Mouse (Mus musculus): ENCODE measurements around the gene Prox1.

Prox1 gene

DNA sequence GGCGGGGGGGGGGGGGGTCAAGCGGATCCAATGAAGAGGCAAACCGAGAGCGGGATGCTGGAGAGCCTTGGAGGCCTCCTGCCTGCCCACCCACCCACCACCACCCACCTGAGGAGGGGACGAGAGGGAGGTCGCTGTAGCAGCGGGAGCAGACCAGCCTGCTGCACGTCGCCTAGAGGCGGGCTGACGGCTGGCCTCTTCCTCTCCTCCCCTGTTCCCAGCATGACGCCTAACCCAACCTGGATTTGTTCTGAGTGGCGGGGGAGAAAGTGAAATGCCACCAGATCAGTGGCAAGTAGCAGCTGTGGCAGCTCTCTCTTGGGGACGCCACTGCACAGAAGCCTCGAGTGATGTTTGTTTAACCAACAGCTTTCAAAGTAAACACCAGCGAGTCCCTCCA is 3.1 kb upstream of the Prox1 start:
- DNase-seq (ENCODE audit: low spot score in 2 of 2) = no peak

DNA sequence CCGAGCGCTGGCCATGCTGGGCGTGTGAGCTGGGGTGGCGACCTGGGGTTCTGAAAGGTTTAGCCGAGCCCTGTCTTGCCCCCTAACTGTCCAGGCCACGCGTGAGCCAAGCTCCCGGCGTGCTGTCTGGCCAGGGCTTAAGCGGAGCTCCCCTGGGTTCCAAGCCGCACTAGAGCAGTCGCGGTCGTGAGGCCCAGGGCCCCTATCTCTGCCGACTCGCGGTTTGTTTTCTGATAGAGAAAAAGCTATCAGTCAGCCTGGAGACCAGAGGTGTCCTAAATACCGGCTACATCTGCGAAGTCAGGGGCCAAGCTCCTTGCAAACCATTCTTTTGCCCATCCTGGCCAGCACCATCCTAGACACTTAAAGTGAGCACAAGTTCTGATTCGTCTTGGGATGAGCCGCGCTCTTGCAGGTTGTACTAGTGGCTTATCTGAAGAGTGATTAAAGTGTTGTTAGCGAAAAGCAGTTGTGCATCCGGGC is 2.5 kb upstream of the Prox1 start:
- no peak for DNase-seq (ENCODE audit: low spot score in 2 of 2)

DNA sequence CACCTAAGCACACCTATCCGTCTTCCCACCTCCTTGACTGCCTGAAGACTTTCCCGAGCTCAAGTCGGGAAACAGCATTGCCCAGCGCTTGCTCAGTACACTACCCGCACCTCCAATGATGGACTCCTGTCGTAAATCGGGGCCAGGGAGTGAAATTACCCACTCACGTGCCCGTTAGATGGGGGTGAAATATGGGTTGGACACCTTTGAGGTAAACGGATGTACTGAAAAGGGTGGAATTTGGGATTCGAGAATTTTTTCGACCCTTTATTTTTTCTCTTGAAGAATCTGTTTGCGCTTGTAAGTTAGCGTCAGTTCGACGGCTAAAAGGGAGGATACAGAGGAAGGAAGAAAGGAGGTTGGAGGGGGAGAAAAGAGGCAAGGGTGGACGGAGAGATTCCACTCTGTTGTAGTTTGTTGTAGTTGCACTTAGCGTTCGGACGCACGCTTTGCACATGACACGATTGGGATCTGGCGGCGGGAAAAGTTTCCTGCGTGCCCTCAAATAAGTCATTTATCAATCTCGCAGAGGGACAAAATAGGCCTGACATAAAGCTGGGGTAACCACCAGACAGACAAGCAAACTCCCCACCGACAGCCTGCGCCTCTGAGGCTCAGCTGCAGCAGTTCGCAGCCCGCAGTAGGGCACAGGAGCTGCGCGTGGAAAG is 1.9 kb upstream of the Prox1 start:
- DNase-seq (ENCODE audit: low spot score in 2 of 2) = no peak

DNA sequence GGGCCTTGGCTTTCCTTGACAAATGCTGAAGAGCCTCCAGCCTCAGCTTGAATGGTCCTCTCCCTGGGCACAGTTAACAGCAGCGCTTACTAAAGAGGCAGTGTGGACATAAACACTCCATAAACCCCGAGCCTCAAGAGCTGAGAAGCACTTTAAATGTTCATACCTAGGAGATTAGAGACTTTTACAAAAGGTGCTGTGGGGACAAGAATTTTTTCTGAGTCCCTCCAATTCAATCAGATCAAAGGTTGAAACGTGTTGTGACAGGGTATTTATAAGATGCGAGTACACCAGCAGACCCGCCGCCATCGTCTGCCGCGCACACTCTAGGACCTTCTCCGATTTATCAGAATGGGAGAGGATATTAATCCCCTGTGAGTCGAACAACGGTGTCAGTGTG is 1.2 kb upstream of the Prox1 start:
- DNase-seq (ENCODE audit: low spot score in 2 of 2) = no peak

DNA sequence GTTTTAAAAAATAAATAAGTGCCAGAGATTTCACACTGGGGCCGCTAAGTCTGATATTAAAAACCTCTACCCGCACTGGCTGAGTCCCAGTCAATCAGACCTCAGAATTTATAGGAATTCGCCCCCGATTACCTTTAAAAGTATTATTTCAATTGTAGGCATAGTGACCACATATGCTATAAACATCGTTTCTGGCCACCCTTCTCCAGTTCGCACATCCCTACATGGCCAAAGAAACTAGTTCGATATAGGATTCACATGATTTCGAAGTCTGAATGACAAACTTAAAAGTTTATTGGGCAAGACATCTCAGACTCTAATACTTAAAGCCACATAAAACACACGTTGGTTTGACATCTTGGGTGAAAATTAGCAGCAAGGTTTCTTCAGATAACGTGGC is 827 bp upstream of the Prox1 start:
- DNase-seq (ENCODE audit: low spot score in 2 of 2) = no peak

DNA sequence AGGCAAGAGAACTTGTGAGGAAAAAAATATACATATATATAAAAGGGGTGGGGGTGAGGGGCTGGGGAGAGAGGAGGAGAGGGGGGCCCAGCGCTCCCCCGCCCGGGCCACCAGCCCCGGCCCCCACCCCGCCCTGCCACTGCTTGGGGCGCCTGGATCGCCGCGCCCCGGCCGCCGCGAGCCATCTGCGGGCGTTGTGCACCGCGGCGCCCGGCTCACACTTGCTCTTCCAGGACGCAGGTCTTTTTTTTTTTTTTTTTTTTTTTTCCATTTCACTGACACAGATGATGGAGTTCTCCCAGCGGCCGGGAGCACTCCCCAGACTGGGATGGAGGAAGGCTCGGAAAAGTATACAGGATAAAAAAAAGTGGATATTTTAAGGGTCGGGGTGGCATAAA is 304 bp upstream of the Prox1 start:
- DNase-seq (ENCODE audit: low spot score in 2 of 2) = no peak

DNA sequence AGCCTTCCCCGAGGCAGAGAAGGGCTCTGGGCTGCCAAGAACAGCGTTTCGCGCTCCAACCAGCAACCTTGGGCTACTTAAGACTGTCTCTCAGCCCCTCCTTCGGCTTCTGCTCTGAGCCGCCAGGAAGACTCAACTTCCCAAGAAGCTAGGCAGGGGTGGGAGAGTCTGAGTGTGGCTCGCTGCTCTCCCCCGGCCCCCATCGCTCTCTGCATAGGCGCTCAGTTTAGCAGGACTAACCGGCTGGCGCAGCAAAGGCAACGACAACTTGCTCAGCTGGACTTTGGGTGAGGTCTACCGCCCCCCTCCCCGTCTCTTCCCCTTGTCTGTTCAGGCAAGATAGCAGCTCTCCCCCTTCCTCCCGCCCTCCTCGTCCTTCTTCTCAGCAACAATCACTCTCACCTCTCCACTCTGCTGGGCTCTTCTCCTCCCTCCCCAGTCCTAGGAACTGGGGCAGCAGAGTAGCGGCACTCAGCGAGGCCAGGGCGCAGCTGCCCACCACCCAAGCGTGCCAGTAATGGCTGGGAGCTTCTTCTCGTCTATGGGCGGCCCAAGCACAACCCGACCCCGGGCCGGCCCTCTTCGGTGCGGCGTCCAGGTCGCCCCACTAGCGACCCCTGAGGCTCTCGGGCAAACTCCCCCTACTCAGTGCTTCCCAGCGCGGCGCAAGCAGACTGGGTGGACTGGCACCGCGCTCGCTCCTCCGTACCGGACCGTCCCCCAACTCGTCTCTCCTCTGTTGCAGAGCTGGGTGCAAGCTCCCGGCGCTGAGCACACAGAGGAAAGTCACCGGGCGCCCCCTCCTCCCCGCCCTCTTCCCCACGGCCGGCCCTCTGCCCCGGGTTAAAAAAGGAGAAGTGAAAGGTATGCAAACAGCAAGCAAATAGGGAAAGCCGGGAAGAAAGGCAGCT is 1.5 kb downstream of the Prox1 start:
- DNase-seq (ENCODE audit: low spot score in 2 of 2) = no peak

DNA sequence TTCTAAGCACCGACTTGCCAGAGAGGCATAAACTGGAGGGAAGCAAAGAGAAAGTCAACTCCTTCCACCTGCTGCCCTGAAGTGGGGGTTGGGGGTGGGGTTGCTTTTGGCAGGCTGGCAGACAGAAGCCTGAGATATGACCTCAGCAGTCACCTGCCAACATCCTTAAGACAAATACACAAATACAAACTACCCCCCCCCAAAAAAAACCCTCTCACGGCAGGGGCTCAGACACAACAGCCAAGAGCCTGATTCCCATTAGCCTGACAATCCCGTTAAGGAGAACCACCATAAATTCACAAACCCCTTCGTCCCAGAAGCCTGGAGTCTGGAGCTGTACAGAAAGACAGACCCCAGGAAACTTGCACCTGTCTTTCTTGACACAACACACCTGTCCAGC is 2.4 kb downstream of the Prox1 start:
- no peak for DNase-seq (ENCODE audit: low spot score in 2 of 2)

DNA sequence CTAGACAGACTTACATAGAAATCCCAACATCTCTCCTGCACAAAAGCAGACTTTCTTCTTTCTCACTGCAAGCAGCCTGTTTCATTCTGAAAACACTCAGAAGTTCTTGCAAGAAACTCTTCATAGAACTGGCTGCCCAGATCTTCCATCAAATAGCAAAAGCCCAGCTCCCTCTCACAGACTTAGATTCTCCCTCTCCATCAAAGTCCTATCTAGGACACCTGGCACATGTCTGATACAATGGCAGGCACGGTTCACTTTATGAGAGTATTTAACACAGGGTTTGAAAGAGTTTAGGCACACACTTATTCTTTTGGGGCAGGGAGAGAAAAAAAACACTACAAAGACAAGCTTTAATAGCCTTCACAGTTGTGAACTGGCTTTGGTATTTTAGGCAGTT is 2.9 kb downstream of the Prox1 start:
- no peak for DNase-seq (ENCODE audit: low spot score in 2 of 2)

DNA sequence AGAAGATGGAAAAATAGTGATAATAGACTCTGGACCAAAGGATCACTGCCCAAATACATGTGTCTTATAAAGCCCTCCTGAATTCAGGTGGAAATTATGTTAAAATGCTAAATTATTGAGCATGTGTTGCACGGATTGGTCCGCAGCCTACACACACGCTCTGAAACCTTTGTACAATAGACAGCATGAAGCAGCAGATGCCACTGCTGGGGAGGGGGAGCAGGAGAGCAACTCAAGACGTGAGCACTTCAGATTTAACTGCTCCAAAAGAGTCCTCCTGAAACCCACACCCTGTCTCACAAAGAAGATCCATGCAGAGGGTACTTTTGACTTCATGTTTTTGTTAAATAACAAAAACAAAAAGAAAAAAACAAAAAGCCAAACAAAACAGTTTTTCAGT is 5.0 kb downstream of the Prox1 start:
- no peak for DNase-seq (ENCODE audit: low spot score in 2 of 2)

DNA sequence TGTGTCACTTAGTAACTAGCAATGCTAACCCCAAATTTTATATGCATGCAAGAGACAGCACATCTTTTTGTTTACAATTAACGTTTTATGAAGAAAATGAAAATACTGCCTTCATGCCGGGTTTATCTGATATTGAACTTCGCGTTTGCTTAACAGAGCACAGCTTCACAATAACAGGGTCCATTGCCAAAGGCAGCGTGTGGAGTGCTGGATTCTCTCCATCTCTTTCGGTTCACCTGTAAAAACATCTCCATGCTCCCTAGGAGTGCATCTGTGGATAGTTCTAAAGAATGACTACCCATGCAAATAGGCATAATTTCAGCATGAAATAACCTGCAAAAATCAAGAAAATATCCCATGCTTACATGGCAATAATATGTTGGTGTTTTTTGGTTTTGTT is 7.0 kb downstream of the Prox1 start:
- no peak for DNase-seq (ENCODE audit: low spot score in 2 of 2)

DNA sequence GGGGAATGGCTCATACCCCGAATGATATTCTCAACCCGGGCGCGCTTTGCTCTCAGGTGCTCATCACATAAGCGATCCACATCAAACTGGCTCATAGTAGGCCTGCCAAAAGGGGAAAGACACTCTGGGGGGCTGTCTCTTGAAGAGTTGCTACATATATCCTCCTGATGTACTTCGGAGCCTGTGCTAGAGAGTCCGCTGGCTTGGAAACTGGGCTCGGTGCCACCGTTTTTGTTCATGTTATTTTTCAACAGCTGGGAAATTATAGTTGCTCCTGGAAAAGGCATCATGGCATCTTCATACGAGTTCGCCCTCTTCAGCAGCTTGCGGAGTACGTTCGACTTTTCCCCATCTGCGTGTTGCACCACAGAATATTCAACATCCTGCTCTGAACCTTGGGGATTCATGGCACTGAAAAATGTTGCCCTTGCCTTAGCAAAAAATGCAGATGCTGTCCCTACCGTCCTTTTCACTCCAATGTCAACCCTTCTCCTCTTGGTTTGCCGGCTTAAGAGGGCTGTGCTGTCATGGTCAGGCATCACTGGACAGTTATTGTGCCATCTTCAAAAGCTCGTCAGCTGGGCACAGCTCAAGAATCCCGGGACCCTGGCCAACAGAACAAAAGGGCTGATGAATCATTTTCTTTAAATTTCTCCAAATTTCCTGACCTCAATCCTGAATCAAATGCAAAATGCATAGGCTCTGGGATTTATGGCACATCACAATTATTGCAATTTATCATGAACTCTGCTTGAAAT is 8.6 kb downstream of the Prox1 start:
- no peak for DNase-seq (ENCODE audit: low spot score in 2 of 2)

DNA sequence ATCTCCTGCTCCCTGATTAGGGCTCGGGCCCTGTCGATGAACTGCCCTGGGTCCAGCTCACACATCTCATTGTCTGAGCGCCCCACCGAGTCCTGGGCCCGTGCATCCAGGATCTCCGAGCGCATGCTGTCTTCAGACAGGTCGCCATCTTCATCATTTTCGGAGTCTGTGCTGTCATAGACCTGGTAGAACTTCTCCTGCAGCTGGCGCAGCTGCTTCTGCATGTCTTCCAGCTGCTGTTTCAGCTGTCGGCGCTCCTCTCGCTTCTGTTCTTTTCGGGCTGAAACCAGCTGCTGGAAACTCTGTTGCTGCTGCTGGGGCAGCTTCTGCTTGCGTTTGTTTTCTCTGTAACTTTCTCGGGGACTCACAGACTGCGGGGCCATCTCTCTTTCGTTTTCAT is 9.2 kb downstream of the Prox1 start:
- DNase-seq (ENCODE audit: low spot score in 2 of 2) = no peak

DNA sequence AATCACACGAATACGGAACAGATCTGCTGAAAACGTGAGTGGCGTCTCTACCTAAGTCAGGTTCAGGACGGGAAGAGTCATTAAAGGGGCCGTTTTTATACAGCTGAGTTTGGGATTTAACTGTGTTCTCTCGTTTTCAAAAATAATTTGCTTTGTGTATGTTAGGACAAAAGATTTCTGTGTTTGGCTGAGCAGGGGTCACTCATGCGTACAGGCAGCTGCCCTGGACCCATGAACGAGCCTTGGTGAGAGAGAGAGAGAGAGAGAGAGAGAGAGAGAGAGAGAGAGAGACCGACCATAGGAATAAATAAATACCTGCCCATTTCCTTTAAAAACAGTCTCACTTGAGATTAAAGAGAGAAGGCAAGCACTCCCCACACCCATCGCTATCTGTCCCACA is 11.1 kb downstream of the Prox1 start:
- DNase-seq (ENCODE audit: low spot score in 2 of 2) = no peak

DNA sequence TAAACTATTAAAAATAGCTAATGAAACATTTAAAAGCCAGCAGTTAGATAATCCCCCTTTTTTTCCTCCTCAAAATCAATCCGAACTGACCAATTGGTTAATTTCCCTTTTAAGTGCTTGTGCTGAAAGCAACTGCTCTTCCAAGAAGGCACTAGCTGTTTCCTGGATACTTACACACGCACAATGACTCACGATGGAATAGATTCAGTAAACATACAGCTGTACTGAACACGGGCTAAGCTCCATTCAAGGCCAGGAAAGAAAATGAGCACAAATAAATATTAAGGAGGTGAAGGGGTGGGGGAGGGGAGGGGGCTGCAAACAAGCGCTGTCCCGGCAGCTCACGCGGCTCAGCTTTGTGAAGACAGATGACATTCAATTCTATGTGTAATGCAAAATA is 14.8 kb downstream of the Prox1 start:
- no peak for DNase-seq (ENCODE audit: low spot score in 2 of 2)

DNA sequence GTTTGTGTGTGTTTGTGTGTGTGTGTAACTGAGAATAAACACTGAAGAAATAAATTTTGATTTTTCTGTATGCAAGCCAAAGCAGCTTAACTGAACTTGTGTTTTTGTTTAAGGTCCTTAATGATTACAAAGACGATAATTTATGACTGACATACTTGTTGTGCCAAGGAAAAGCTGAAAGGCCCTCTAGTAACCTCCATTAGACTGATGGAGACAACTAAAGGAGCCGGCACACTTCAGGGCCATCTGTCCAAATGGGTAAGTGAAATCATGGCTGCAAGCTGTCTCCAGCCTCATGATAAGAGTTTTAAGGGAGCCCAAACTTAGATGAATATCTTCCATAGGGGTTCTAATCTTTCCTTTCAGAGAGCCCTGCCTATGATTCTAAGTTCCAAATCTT is 15.5 kb downstream of the Prox1 start:
- no peak for DNase-seq (ENCODE audit: low spot score in 2 of 2)

DNA sequence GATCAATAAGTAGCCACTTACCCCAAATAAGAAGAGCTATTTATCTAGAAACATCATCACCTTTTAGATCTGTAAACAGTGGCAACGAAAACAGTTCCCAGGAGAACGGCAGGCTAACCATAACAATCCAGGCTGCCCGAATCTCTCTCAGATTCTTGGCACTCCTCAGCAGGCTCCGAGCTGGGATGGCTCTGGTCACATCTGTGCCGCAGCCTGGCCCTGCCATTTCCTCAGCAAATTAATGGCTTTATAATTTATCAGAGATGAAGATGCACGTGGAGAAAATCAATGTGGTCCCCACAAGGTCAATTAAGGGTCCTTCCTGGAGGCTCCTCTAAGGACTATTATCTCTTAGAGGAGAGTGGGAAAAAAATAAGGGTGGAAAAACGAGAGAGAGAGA is 16.2 kb downstream of the Prox1 start:
- no peak for DNase-seq (ENCODE audit: low spot score in 2 of 2)

DNA sequence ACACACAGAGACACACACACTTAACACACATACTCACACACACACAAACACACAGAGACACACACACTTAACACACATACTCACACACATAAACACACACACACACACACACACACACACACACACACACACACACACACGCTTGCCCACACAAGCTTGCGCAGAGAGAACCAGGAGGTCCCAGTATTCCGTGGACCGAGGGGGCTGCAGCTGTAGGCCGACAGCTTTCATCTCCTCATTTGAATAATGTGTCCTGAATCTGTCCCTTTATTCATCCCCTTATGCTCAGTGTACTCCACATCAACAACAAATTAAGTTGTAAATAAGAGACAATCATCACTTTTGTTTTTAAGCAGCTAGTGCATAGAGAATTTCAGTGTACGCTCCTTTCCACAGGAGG is 17.9 kb downstream of the Prox1 start:
- no peak for DNase-seq (ENCODE audit: low spot score in 2 of 2)

DNA sequence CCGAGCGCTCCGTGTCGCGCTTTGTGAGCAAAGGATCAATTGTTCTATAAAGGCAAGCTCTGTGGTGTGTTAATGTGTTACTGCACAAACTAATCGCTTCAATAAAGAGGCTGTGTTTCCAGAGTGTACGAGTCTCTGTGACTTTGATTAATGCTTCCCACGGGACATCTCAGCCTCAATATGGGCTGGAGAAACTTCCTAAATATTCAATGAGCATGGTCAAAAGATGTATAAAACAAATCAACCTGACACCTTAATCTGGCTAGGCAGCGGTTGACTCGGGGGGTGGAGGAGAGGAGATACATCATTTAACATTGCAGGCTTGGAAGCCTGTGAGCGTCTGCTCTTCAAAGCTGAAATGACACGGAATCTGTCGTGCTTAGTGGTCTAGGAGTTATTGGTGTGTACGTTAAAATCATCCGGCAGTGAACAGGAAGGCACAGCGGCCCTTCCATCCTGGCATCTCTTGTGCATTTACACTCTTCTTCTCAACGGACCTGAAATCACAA is 21.2 kb downstream of the Prox1 start:
- no peak for DNase-seq (ENCODE audit: low spot score in 2 of 2)

DNA sequence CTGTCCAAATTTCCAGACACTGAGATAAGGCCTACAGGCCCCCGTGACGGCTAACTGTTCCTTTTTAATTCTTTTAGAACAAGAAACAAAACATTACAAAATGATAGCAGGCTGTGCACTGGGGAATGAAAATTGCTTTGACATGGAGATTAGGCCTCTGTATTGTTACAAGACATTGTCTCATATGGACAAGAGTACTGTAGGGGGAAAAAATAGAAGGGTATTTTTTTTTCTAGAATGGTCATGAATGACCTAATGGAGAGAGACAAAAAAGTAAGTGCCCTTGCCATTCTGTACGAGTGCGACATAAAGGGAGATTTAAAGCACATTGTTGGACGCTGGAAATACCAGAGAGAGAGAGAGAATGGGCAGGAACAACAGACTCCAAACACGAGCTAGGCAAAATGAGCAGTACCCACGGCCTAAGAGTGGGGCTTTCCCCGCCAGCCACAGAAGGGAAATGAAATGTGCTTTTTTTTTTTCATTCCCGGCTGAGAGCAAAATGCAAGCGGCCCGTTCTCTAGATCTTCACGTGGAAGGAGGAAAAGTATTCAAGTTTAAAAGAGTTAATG is 21.8 kb downstream of the Prox1 start:
- no peak for DNase-seq (ENCODE audit: low spot score in 2 of 2)

DNA sequence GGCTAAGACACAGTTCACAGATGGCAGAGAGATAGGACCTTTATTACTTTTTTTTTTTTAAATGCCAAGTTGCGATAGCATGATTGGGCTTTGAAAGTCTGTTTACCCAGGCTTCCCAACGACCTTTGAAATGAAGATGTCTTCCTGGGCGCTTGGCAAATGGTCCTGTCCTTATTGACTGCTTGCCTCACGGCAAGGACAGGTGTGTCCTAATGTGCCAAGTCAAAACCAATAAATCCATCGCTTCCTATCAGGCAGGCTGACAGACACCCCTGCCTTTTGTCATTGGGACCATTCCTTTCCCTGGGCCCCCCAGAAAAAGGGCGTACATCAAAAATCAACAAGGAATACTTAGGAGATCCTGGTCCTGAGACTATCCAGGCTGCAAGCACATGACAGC is 22.7 kb downstream of the Prox1 start:
- no peak for DNase-seq (ENCODE audit: low spot score in 2 of 2)

DNA sequence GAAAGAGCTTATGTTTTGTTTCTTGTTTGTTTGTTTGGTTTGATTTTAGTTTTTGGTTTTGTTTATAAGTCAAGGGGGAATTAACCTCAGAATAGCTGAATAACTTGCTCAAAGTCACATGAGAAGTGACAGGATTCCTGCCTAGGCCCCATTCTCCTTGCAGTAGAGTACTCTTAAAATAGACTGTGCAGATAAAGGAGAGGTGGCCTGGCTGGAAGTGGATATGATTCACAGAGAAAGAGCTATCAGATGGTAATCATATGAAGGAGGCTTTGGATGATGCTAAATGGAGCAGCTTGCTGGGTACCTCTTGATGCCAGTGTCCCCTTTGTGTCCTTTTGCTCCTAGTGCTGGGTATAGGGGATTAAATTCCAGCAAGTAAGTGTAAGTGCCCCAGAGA is 26.1 kb downstream of the Prox1 start:
- no peak for DNase-seq (ENCODE audit: low spot score in 2 of 2)

All from frontal cortex, postnatal 14 days (tissue).